Mouse (Mus musculus) spleen, adult 2 months (tissue): ENCODE measurements around the gene Cnot11.

Source experiments
- CTCF ChIP-seq: fragments of 200-500 bp; IDR thresholded peaks from 2 replicates; pipeline ENCODE4 v1.5.1; 2011; ENCODE audit warnings: mild to moderate bottlenecking, inconsistent platforms; ENCODE audit not compliant: insufficient read depth, insufficient read length, insufficient replicate concordance; ENCODE audit errors: extremely low read depth
- POLR2A ChIP-seq: fragments of 200-500 bp; IDR thresholded peaks from 2 replicates; pipeline ENCODE4 v1.6.1; 2011; ENCODE audit warnings: low read depth, low read length, inconsistent platforms

GRCm38 (mm10) chr1:39531036-39531435 is 3.8 kb upstream of the Cnot11 start:
- no peak for TF ChIP-seq CTCF
- no peak for TF ChIP-seq POLR2A
